Mouse (Mus musculus) lung, embryonic 16.5 days (tissue): ENCODE data around the gene Snrpe. TPM values are rescaled to one million over a fixed set of nuclear protein-coding genes. Genes with fewer than 3 reads are reported as not detected.
A peak's percentile ranks its signal among the peaks of the same experiment; 100 is the strongest.

Experiments used
- ATAC-seq: fragments of 200-750 bp; cut with Nextera tagmentation; 2 replicates; pipeline ENCODE4 v1.8.0; 2017; ENCODE audit warnings: low read depth, mild to moderate bottlenecking, moderate library complexity
- H3K27ac ChIP-seq: fragments of 300-500 bp; sonication (generic); 2 replicates; pipeline ENCODE4 v1.5.1; 2014; ENCODE audit warnings: mild to moderate bottlenecking, control low read depth, low read length
- H3K27me3 ChIP-seq: fragments of 300-500 bp; sonication (generic); 2 replicates; pipeline ENCODE4 v1.6.1; 2014; ENCODE audit warnings: low read depth, low read length, mixed read lengths; ENCODE audit not compliant: control insufficient read depth, insufficient read depth
- H3K36me3 ChIP-seq: fragments of 300-500 bp; sonication (generic); 2 replicates; pipeline ENCODE4 v1.6.1; 2014; ENCODE audit warnings: low read length; ENCODE audit not compliant: control insufficient read depth, insufficient read depth
- H3K4me1 ChIP-seq: fragments of 300-500 bp; sonication (generic); replicated peaks from 2 replicates; pipeline ENCODE4 v1.6.1; 2014; ENCODE audit warnings: low read length, mixed read lengths; ENCODE audit not compliant: control insufficient read depth, insufficient read depth
- H3K4me2 ChIP-seq: fragments of 300-500 bp; sonication (generic); 2 replicates; pipeline ENCODE4 v1.6.1; 2014; ENCODE audit warnings: low read depth, low read length, control low read depth
- H3K4me3 ChIP-seq: fragments of 300-500 bp; sonication (generic); 2 replicates; pipeline ENCODE4 v1.5.1; 2014; ENCODE audit warnings: mild to moderate bottlenecking, low read length, control low read depth
- H3K9ac ChIP-seq: fragments of 300-500 bp; sonication (generic); 2 replicates; pipeline ENCODE4 v1.6.1; 2014; ENCODE audit warnings: low read length, control low read depth
- H3K9me3 ChIP-seq: fragments of 300-500 bp; sonication (generic); 2 replicates; pipeline ENCODE4 v1.6.1; 2016; ENCODE audit warnings: low read length; ENCODE audit not compliant: control insufficient read depth
- WGBS: fragments of 180-500 bp; shearing (Covaris S2); extraction: QIAGEN DNeasy Blood & Tissue Kit; methylation state at CpG from one replicate; pipeline ENCODE4 v1.1.7; 2014; 5-methylcytosine and 5-hydroxymethylcytosine counted together
- polyA plus RNA-seq: library from polyadenylated mRNA; unstranded; fragments of >200 nt; fragmentation: Nextera tagmentation; extraction: Ambion mirVana; gene quantifications from 2 replicates; pipeline ENCODE4 v1.2.1, GENCODE M21; 2015

Snrpe gene
- polyA plus RNA-seq, 1 experiment from 2014 or later = 647 TPM

- ATAC-seq = no peak
- Histone ChIP-seq H3K9ac (no peak overlapping the region), H3K27ac (no peak overlapping the region), H3K27me3 (no peaks in the 10 kb centered on the region), H3K4me3 (no peak overlapping the region), H3K4me1 (no peaks in the 10 kb centered on the region; the same call in 1 of the 2 replicates), H3K9me3 (no peaks in the 10 kb centered on the region), H3K36me3 (peaks cover 53% of the 10 kb centered on the region), H3K4me2 (no peak overlapping the region)
- WGBS = 77% methylated on average over 2 of the region's 2 CpGs
Observed at GRCm38 (mm10) chr1:133625052-133625451, 15.0 kb upstream of the Snrpe start.

GRCm38 (mm10) chr1:133618311-133618710, 8.2 kb upstream of the Snrpe start:
- no peak overlapping the region for H3K9ac ChIP-seq
- no peak overlapping the region for H3K4me3 ChIP-seq
- WGBS = 68% methylated on average over 8 of the region's 8 CpGs
- H3K4me1 ChIP-seq = no peaks in the 10 kb centered on the region
- no peaks in the 10 kb centered on the region for H3K9me3 ChIP-seq
- no peaks in the 10 kb centered on the region for H3K27me3 ChIP-seq
- ATAC-seq = no peak
- peaks cover 31% of the 10 kb centered on the region for H3K36me3 ChIP-seq
- H3K27ac ChIP-seq = no peak overlapping the region
- no peak overlapping the region for H3K4me2 ChIP-seq

GRCm38 (mm10) chr1:133617908-133618307, 7.8 kb upstream of the Snrpe start:
- 24% methylated on average over 2 of the region's 2 CpGs for WGBS
- no peak overlapping the region for H3K9ac ChIP-seq
- ATAC-seq = no peak
- H3K4me1 ChIP-seq = no peaks in the 10 kb centered on the region
- no peak overlapping the region for H3K4me2 ChIP-seq
- no peaks in the 10 kb centered on the region for H3K27me3 ChIP-seq
- H3K36me3 ChIP-seq = peaks cover 28% of the 10 kb centered on the region
- no peak overlapping the region for H3K27ac ChIP-seq
- H3K9me3 ChIP-seq = no peaks in the 10 kb centered on the region
- no peak overlapping the region for H3K4me3 ChIP-seq

- H3K4me1 ChIP-seq = 0 out of 2 replicates have a peak, but pooled peaks cover 2% of the 10 kb centered on the region
- no peak overlapping the region for H3K4me3 ChIP-seq
- H3K36me3 ChIP-seq = peaks cover 8% of the 10 kb centered on the region; the same call in 1 of the 2 replicates
- no peaks in the 10 kb centered on the region for H3K27me3 ChIP-seq
- WGBS = 75% methylated on average over 3 of the region's 3 CpGs
- H3K27ac ChIP-seq = no peak overlapping the region
- H3K9me3 ChIP-seq = no peaks in the 10 kb centered on the region
- no peak for ATAC-seq
- no peak overlapping the region for H3K9ac ChIP-seq
- H3K4me2 ChIP-seq = no peak overlapping the region
Observed at GRCm38 (mm10) chr1:133613817-133614216, 3.7 kb upstream of the Snrpe start.

GRCm38 (mm10) chr1:133611436-133611835, 1.3 kb upstream of the Snrpe start:
- no peak overlapping the region for H3K4me2 ChIP-seq
- 91% methylated on average over 1 of the region's 1 CpGs for WGBS
- H3K27me3 ChIP-seq = no peaks in the 10 kb centered on the region
- no peak overlapping the region for H3K9ac ChIP-seq
- H3K9me3 ChIP-seq = no peaks in the 10 kb centered on the region
- H3K36me3 ChIP-seq = peaks cover 19% of the 10 kb centered on the region
- ATAC-seq = no peak
- H3K4me3 ChIP-seq = no peak overlapping the region
- H3K4me1 ChIP-seq = 0 out of 2 replicates have a peak, but pooled peaks cover 2% of the 10 kb centered on the region
- no peak overlapping the region for H3K27ac ChIP-seq

GRCm38 (mm10) chr1:133610601-133611000, 510 bp upstream of the Snrpe start:
- H3K27ac ChIP-seq = no peak overlapping the region
- no peak for ATAC-seq
- WGBS = 50% methylated on average over 6 of the region's 6 CpGs
- no peak overlapping the region for H3K9ac ChIP-seq
- 0 out of 2 replicates have a peak, but pooled peaks cover 2% of the 10 kb centered on the region for H3K4me1 ChIP-seq
- H3K4me2 ChIP-seq = peak overlapping the region; percentile 11
- peaks cover 24% of the 10 kb centered on the region for H3K36me3 ChIP-seq
- no peaks in the 10 kb centered on the region for H3K9me3 ChIP-seq
- H3K27me3 ChIP-seq = no peaks in the 10 kb centered on the region
- no peak overlapping the region for H3K4me3 ChIP-seq

GRCm38 (mm10) chr1:133603174-133603573, 6.9 kb downstream of the Snrpe start:
- no peak overlapping the region for H3K4me2 ChIP-seq
- no peaks in the 10 kb centered on the region for H3K9me3 ChIP-seq
- H3K9ac ChIP-seq = no peak overlapping the region
- H3K4me3 ChIP-seq = no peak overlapping the region
- WGBS = 81% methylated on average over 4 of the region's 4 CpGs
- H3K4me1 ChIP-seq = no peaks in the 10 kb centered on the region
- no peak overlapping the region for H3K27ac ChIP-seq
- H3K36me3 ChIP-seq = peaks cover 58% of the 10 kb centered on the region
- no peaks in the 10 kb centered on the region for H3K27me3 ChIP-seq
- no peak for ATAC-seq

- WGBS = 16% methylated on average over 4 of the region's 4 CpGs
- ATAC-seq = 0 out of 2 replicates have a peak, but pooled peaks have one; percentile 49
- no peak overlapping the region for H3K27ac ChIP-seq
Observed at GRCm38 (mm10) chr1:133596298-133597007, 13.6 kb downstream of the Snrpe start.

GRCm38 (mm10) chr1:133585995-133586537, 24.0 kb downstream of the Snrpe start:
- Histone ChIP-seq H3K9ac (no peak overlapping the region), H3K4me1 (no peaks in the 10 kb centered on the region), H3K4me2 (no peak overlapping the region), H3K36me3 (no peaks in the 10 kb centered on the region), H3K9me3 (no peaks in the 10 kb centered on the region), H3K4me3 (no peak overlapping the region), H3K27ac (no peak overlapping the region), H3K27me3 (no peaks in the 10 kb centered on the region)
- WGBS = 67% methylated on average over 6 of the region's 6 CpGs
- no peak for ATAC-seq

More at GRCm38 (mm10) chr1:133596298-133597007, 13.6 kb downstream of the Snrpe start:
- H3K4me1 ChIP-seq = no peaks in the 10 kb centered on the region
- no peaks in the 10 kb centered on the region for H3K9me3 ChIP-seq
- H3K4me3 ChIP-seq = no peak overlapping the region
- H3K27me3 ChIP-seq = no peaks in the 10 kb centered on the region
- H3K4me2 ChIP-seq = no peak overlapping the region
- no peak overlapping the region for H3K9ac ChIP-seq
- no peaks in the 10 kb centered on the region for H3K36me3 ChIP-seq
